In genomic region chr17:29671021-29671420, GRCm38 (mm10) we compare ENCODE assay signal across 16 mouse cellular contexts. TPM values are rescaled to one million over a fixed set of nuclear protein-coding genes. Genes with fewer than 3 reads are reported as not detected.
DNase-seq lines count a peak whose midpoint lies in the region; TF ChIP-seq lines count a peak whose summit lies in the region.
"Had no signal": no experiment of that assay in that cellular context is flagged by ENCODE, and none has a peak within 500 bp of the region (broad histone marks: within the 10 kb centered on the region; RNA-seq: fewer than 3 reads in every experiment).

No protein-coding gene starts in this region.

- no peak for TF ChIP-seq CTCF in layer of hippocampus, adult 2 months (conservative IDR thresholded peaks at IDR 0.05)
- no peak for TF ChIP-seq CTCF in MEL (IDR thresholded peaks at IDR 0.05 in 2 of 3, conservative IDR thresholded peaks at IDR 0.05 in 1 of 3; ENCODE audit: control insufficient read depth in 1 of 3, insufficient read depth in 1 of 3, low read depth in 2 of 3, low read length in 3 of 3, poor library complexity in 1 of 3, severe bottlenecking in 1 of 3)

- no peak for TF ChIP-seq EP300 in MEL (IDR thresholded peaks at IDR 0.05; ENCODE audit: low read depth in 1 of 2, low read length in 2 of 2)

- TF ChIP-seq RAD21 in MEL (IDR thresholded peaks at IDR 0.05; ENCODE audit: low read depth, low read length): no peak

- no peak overlapping the region for H3K9ac ChIP-seq in MEL (ENCODE audit: control insufficient read depth, low read depth, low read length, poor library complexity, severe bottlenecking)
- H3K9ac ChIP-seq: embryonic facial prominence, embryonic 12.5 days; hindbrain, embryonic 15.5 days; kidney, embryonic 15.5 days; limb, embryonic 15.5 days; neural tube, embryonic 13.5 days had no signal

- TF ChIP-seq POLR2A in MEL (IDR thresholded peaks at IDR 0.05; ENCODE audit: control insufficient read depth in 1 of 2, insufficient read depth in 1 of 2, low read depth in 1 of 2, low read length in 2 of 2, poor library complexity in 1 of 2): no peak

- peaks cover 8% of the 10 kb centered on the region; the same call in 1 of the 2 replicates for H3K79me2 ChIP-seq in MEL (ENCODE audit: control insufficient read depth, insufficient read depth, low read length, poor library complexity)

- WGBS in embryonic facial prominence, embryonic 10.5 days: 96% methylated on average over 2 of the region's 2 CpGs

- H3K4me3 ChIP-seq in layer of hippocampus, adult 2 months: no peak overlapping the region
- no peak overlapping the region for H3K4me3 ChIP-seq in MEL (ENCODE audit: control insufficient read depth in 1 of 2, insufficient read depth in 1 of 2, low read depth in 2 of 2, low read length in 2 of 2)
- no peak overlapping the region for H3K4me3 ChIP-seq in embryonic facial prominence, embryonic 10.5 days
- H3K4me3 ChIP-seq: embryonic facial prominence, embryonic 12.5 days; hindbrain, embryonic 15.5 days; kidney, embryonic 15.5 days; limb, embryonic 15.5 days; neural tube, embryonic 13.5 days had no signal

- H3K36me3 ChIP-seq in MEL (ENCODE audit: control insufficient read depth in 1 of 2, insufficient read depth in 2 of 2, low read length in 2 of 2): peaks cover 17 to 48% of the 10 kb centered on the region in 2 experiments
- H3K36me3 ChIP-seq in embryonic facial prominence, embryonic 10.5 days (replicated peaks): peaks cover 95% of the 10 kb centered on the region

- no peaks in the 10 kb centered on the region for H3K9me3 ChIP-seq in MEL (replicated peaks; ENCODE audit: insufficient read depth, low read length)
- no peaks in the 10 kb centered on the region for H3K9me3 ChIP-seq in embryonic facial prominence, embryonic 10.5 days
- H3K9me3 ChIP-seq: embryonic facial prominence, embryonic 12.5 days; hindbrain, embryonic 15.5 days; kidney, embryonic 15.5 days; limb, embryonic 15.5 days; neural tube, embryonic 13.5 days had no signal

- peak overlapping the region; percentile 11; the same call in 1 of the 2 replicates for H3K27ac ChIP-seq in layer of hippocampus, adult 2 months
- H3K27ac ChIP-seq in MEL (ENCODE audit: control insufficient read depth, low read depth, low read length): no peak overlapping the region
- H3K27ac ChIP-seq in embryonic facial prominence, embryonic 10.5 days (replicated peaks): no peak overlapping the region
- H3K27ac ChIP-seq: embryonic facial prominence, embryonic 12.5 days; hindbrain, embryonic 15.5 days; kidney, embryonic 15.5 days; limb, embryonic 15.5 days; neural tube, embryonic 13.5 days had no signal

- no peak for DNase-seq in layer of hippocampus, adult 2 months (ENCODE audit: low spot score in 2 of 2)
- no peak for DNase-seq in layer of hippocampus, postnatal 36 days
- peak; percentile 15 for DNase-seq in lung, postnatal 14 days
- no peak for DNase-seq in lung, adult 18-20 months
- DNase-seq in MEL (ENCODE audit: low read depth, low spot score): no peak
- peak; percentile 57 for DNase-seq in fibroblast of lung, adult 2 months (ENCODE audit: low read depth)
- no peak for DNase-seq in embryonic facial prominence, embryonic 10.5 days (ENCODE audit: low spot score)
- no peak for DNase-seq in left cerebral cortex, adult 9 months (ENCODE audit: low spot score in 2 of 2)
- DNase-seq: cerebellum, adult 9-10 months; heart, postnatal 4 days; thymus, postnatal 14 days had no signal

- no peaks in the 10 kb centered on the region for H3K27me3 ChIP-seq in MEL (ENCODE audit: control insufficient read depth in 1 of 2, insufficient read depth in 2 of 2, low read length in 2 of 2)
- H3K27me3 ChIP-seq in embryonic facial prominence, embryonic 10.5 days (replicated peaks; ENCODE audit: low read depth, poor library complexity, severe bottlenecking): no peaks in the 10 kb centered on the region
- H3K27me3 ChIP-seq: embryonic facial prominence, embryonic 12.5 days; hindbrain, embryonic 15.5 days; kidney, embryonic 15.5 days; limb, embryonic 15.5 days; neural tube, embryonic 13.5 days had no signal

- peaks cover 10 to 14% of the 10 kb centered on the region in 2 experiments for H3K4me1 ChIP-seq in MEL (ENCODE audit: control insufficient read depth in 1 of 2, insufficient read depth in 2 of 2, low read length in 2 of 2)
- no peaks in the 10 kb centered on the region for H3K4me1 ChIP-seq in embryonic facial prominence, embryonic 10.5 days
- H3K4me1 ChIP-seq: embryonic facial prominence, embryonic 12.5 days; kidney, embryonic 15.5 days had no signal

TF ChIP-seq in MEL, 35 proteins besides CTCF, POLR2A, EP300 and RAD21:
- TF ChIP-seq GATA1 (IDR thresholded peaks at IDR 0.05; ENCODE audit: low read depth, low read length) (0 out of 2 replicates have a peak, but pooled peaks have one; percentile 7), RCOR1 (IDR thresholded peaks at IDR 0.05; ENCODE audit: low read depth, low read length) (peak; percentile 67), NELFE (IDR thresholded peaks at IDR 0.05; ENCODE audit: low read depth, low read length) (no peak), ETS1 (IDR thresholded peaks at IDR 0.05; ENCODE audit: low read depth, low read length) (no peak)
TF ChIP-seq in MEL: peak in this region for 2.

RNA-seq across cellular contexts. Expression of gene Cmtr1, which starts 10.6 kb away (rescaled TPM):
- total RNA-seq in layer of hippocampus, adult 2 months (2021): 100 to 1,000 TPM; 111 to 115 TPM
- 100 to 1,000 TPM; 110 to 112 TPM for total RNA-seq in layer of hippocampus, postnatal 36 days (2021)
- 77.9 and 82.2 TPM in 2 replicates for total RNA-seq in MEL (2012; rRNA removed)
- 10 to 100 TPM; 47.3 to 99.6 TPM for polyA plus RNA-seq in MEL (2012; ENCODE audit: insufficient read depth in 1 of 2, insufficient read length in 2 of 2, low read depth in 1 of 2, low replicate concordance in 2 of 2, missing spikeins in 1 of 2)
- polyA plus RNA-seq in embryonic facial prominence, embryonic 10.5 days (2016; fragmentation: Nextera tagmentation; extraction: Ambion mirVana): 135 and 140 TPM in 2 replicates

RNA-seq across cellular contexts. Expression of gene Ccdc167, which starts 45.8 kb away (rescaled TPM):
- total RNA-seq in layer of hippocampus, adult 2 months (2021): 10 to 100 TPM; 26.6 TPM
- total RNA-seq in layer of hippocampus, postnatal 36 days (2021): 10 to 100 TPM; 21.7 to 25.5 TPM
- 12.2 and 13.4 TPM in 2 replicates for total RNA-seq in MEL (2012; rRNA removed)
- polyA plus RNA-seq in MEL (2012; ENCODE audit: insufficient read depth in 1 of 2, insufficient read length in 2 of 2, low read depth in 1 of 2, low replicate concordance in 2 of 2, missing spikeins in 1 of 2): 10 to 100 TPM in 1 of 2 experiments, not detected in 1; 12.1 TPM
- polyA plus RNA-seq in embryonic facial prominence, embryonic 10.5 days (2016; fragmentation: Nextera tagmentation; extraction: Ambion mirVana): 16.5 and 18.1 TPM in 2 replicates

RNA-seq across cellular contexts. Expression of gene Gm28043, which starts 56.3 kb away (rescaled TPM):
- 1 to 10 TPM; 5.3 to 5.8 TPM for total RNA-seq in layer of hippocampus, adult 2 months (2021)
- 1 to 10 TPM; 3.4 to 5.0 TPM for total RNA-seq in layer of hippocampus, postnatal 36 days (2021)
- 3.1 and 3.4 TPM in 2 replicates for total RNA-seq in MEL (2012; rRNA removed)
- polyA plus RNA-seq in MEL (2012; ENCODE audit: insufficient read depth in 1 of 2, insufficient read length in 2 of 2, low read depth in 1 of 2, low replicate concordance in 2 of 2, missing spikeins in 1 of 2): 1 to 10 TPM in 1 of 2 experiments, not detected in 1; 1.3 TPM
- 2.3 and 3.5 TPM in 2 replicates for polyA plus RNA-seq in embryonic facial prominence, embryonic 10.5 days (2016; fragmentation: Nextera tagmentation; extraction: Ambion mirVana)

RNA-seq across cellular contexts. Expression of gene Rnf8, which starts 56.4 kb away (rescaled TPM):
- total RNA-seq in layer of hippocampus, adult 2 months (2021): 10 to 100 TPM; 48.6 to 50.7 TPM
- total RNA-seq in layer of hippocampus, postnatal 36 days (2021): 10 to 100 TPM; 47.4 to 47.9 TPM
- 32.9 and 40.3 TPM in 2 replicates for total RNA-seq in MEL (2012; rRNA removed)
- polyA plus RNA-seq in MEL (2012; ENCODE audit: insufficient read depth in 1 of 2, insufficient read length in 2 of 2, low read depth in 1 of 2, low replicate concordance in 2 of 2, missing spikeins in 1 of 2): 10 to 100 TPM in 1 of 2 experiments, not detected in 1; 49.2 TPM
- 117 and 119 TPM in 2 replicates for polyA plus RNA-seq in embryonic facial prominence, embryonic 10.5 days (2016; fragmentation: Nextera tagmentation; extraction: Ambion mirVana)

Comparison
In these comparisons a context has a peak if more than half of its experiments do, and no peak if none do; other contexts are left out.
1. DNase-seq: peak in lung, postnatal 14 days (single experiment) and fibroblast of lung, adult 2 months (single experiment); none in layer of hippocampus, adult 2 months (0 of 2), layer of hippocampus, postnatal 36 days (0 of 2), lung, adult 18-20 months (0 of 2), MEL (single experiment), embryonic facial prominence, embryonic 10.5 days (single experiment) and left cerebral cortex, adult 9 months (0 of 2).